Mouse (Mus musculus): Measurements from ENCODE around the gene Nfrkb. TPM values are rescaled to one million over a fixed set of nuclear protein-coding genes. Genes with fewer than 3 reads are reported as not detected.

Nfrkb gene
- polyA plus RNA-seq, 1 experiment from 2014 or later: 24.9 TPM

DNA sequence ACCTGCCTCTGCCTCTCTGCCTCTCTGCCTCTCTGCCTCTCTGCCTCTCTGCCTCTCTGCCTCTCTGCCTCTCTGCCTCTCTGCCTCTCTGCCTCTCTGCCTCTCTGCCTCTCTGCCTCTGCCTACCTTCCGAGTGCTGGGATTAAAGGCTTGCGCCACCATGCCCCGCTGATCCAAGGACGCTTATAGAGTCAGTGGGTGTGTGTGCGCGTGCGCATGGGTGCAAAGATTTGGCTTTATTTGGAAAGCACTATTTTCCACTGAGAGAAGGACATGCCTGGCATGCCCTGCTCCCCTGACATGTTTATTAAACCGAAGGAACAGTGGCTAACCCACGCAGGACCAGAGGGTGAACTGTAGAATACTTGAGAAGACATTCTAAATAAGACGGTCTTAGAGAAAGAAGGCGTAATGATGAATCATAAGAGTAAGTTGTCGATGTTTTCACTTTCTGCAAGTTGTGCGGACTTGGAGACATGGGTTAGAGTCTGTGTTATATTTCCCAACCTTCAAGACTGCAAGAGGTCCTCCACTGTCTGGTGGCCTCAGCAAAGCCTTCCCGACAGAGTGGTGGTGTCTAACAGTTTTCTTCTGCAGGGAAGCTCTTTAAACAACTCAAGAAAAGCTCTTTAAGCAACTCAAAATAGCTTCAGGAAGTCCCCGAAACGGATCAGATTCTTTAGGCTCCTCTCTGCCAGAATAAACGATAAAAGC, 1.0 kb upstream of the Nfrkb start:
- H3K4me3 ChIP-seq: no peak overlapping the region
- WGBS: 88% methylated on average over 17 of the region's 17 CpGs
- no peak for ATAC-seq (ENCODE audit: low read depth)
- H3K4me1 ChIP-seq (replicated peaks): peaks cover 27% of the 10 kb centered on the region
- peak overlapping the region; percentile 70 for H3K4me2 ChIP-seq
- no peaks in the 10 kb centered on the region for H3K27me3 ChIP-seq
- no peak overlapping the region for H3K27ac ChIP-seq (replicated peaks)
- peaks cover 17% of the 10 kb centered on the region for H3K36me3 ChIP-seq
- no peak overlapping the region for H3K9ac ChIP-seq
- no peaks in the 10 kb centered on the region for H3K9me3 ChIP-seq

DNA sequence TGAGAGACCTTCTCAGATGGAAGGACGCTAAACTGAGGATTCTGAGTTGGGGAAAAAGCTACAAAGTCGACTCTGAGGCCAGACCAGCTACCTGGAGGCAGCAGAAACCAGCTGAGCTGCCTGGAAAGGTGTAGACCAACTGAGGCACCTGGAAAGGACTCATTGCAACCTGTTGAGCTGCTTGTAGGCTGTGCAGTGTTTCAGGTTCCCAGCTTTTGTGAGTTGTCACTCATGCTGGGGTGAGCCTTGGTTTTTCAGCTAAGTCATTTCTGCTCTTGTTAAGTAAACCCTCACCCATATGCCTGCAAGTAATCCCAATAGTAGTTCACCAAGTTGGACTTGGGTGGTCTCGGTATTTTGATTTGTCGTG, 507 bp upstream of the Nfrkb start:
- ATAC-seq (ENCODE audit: low read depth): peak; percentile 64
- Histone ChIP-seq H3K9ac (peak overlapping the region; percentile 83), H3K36me3 (peaks cover 20% of the 10 kb centered on the region), H3K4me3 (peak overlapping the region; percentile 81), H3K27ac (replicated peaks) (no peak overlapping the region), H3K4me2 (peak overlapping the region; percentile 70), H3K4me1 (replicated peaks) (peaks cover 27% of the 10 kb centered on the region), H3K27me3 (no peaks in the 10 kb centered on the region), H3K9me3 (no peaks in the 10 kb centered on the region)
- WGBS: 24% methylated on average over 4 of the region's 4 CpGs

DNA sequence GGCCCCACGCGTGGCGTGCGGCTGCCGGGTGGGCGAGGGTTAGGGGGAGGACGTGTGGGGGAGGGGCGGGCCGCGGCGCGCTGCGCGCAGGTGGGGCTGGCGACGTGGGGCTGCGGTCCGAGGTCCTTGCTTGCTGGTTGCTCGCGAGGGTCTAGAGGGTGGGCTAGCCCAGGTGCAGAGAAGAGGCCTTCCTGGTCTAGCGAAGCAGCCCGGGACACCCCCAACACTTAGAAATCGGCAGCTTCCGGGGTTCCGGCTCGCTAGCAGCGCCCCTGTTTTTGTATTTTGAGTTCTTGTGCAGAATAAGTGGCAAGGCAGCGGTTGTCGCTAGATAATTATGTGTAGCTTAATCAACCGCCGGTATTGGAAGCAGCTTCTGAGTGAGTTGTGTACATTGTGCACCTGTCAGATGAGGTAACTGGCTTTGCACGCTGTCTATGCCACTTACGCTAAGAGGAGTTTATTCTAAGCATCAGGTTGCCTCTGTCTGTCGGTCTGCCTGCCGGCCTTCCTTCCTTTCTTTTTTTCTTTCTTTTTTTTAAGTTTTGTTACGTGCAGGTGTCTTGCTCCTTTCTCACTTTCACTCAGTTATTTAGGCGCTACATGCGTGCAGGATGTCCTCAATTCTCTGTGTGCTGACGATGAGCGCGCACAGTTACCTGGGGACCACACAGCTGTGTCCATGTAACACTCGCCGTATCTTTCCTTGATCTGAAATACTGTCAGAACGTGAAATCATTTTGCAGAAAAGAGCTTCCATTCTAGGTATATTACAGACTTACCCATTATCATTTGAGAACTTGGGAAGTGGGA, 582 bp downstream of the Nfrkb start:
- Histone ChIP-seq H3K36me3 (peaks cover 29% of the 10 kb centered on the region), H3K4me2 (peak overlapping the region; percentile 70), H3K4me1 (replicated peaks) (peaks cover 27% of the 10 kb centered on the region), H3K4me3 (peak overlapping the region; percentile 81), H3K27me3 (no peaks in the 10 kb centered on the region), H3K9ac (peak overlapping the region; percentile 83), H3K27ac (replicated peaks) (peak overlapping the region; percentile 64), H3K9me3 (no peaks in the 10 kb centered on the region)
- WGBS: 12% methylated on average over 38 of the region's 44 CpGs
- peak; percentile 86 for ATAC-seq (ENCODE audit: low read depth)

DNA sequence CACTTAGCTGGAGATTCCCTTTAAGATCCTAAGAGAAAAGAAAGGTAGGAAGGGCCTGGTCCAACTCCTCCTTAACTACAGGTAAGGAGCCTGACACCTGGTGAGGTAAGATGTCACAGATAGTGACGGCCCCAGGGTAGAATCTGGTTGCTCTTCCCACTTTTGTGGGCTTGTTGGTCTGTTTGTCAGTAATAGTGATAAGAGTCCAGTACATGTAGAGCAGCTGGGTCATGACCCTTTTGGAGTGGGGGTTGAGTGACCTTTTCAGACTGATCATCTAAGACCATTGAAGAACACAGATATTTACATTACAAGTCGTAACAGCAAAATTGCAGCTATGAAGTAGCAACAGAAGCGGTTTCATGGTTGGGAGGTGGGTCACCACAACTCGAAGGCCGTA, 1.2 kb downstream of the Nfrkb start:
- peaks cover 35% of the 10 kb centered on the region for H3K36me3 ChIP-seq
- no peaks in the 10 kb centered on the region for H3K9me3 ChIP-seq
- H3K27me3 ChIP-seq: no peaks in the 10 kb centered on the region
- H3K4me1 ChIP-seq (replicated peaks): peaks cover 27% of the 10 kb centered on the region
- ATAC-seq (ENCODE audit: low read depth): no peak
- no peak overlapping the region for H3K27ac ChIP-seq (replicated peaks)
- H3K4me2 ChIP-seq: peak overlapping the region; percentile 70
- peak overlapping the region; percentile 83 for H3K9ac ChIP-seq
- peak overlapping the region; percentile 81 for H3K4me3 ChIP-seq
- WGBS: 88% methylated on average over 5 of the region's 5 CpGs

DNA sequence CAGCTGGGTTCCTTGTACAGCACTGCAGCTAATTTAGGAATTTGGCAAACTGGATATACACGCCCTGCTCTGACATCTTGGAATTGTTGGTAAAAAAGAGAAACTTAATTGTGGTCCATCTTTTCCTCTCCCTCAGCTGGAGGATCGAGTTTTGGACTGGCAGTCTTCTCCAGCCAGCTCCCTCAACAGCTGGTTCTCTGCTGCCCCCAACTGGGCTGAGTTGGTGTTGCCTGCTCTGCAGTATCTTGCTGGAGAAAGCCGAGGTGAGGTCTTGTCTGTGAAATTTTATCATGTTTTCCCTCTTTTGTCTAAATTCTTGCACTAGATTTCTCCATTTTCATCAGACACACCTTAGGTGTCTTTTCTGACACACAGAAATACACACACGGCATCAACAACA, 14.4 kb downstream of the Nfrkb start:
- H3K9ac ChIP-seq: no peak overlapping the region
- H3K27me3 ChIP-seq: no peaks in the 10 kb centered on the region
- WGBS: 59% methylated on average over 4 of the region's 4 CpGs
- H3K27ac ChIP-seq (replicated peaks): no peak overlapping the region
- ATAC-seq (ENCODE audit: low read depth): no peak
- H3K4me2 ChIP-seq: no peak overlapping the region
- peaks cover 97% of the 10 kb centered on the region for H3K36me3 ChIP-seq
- no peaks in the 10 kb centered on the region for H3K4me1 ChIP-seq (replicated peaks)
- no peaks in the 10 kb centered on the region for H3K9me3 ChIP-seq
- no peak overlapping the region for H3K4me3 ChIP-seq

DNA sequence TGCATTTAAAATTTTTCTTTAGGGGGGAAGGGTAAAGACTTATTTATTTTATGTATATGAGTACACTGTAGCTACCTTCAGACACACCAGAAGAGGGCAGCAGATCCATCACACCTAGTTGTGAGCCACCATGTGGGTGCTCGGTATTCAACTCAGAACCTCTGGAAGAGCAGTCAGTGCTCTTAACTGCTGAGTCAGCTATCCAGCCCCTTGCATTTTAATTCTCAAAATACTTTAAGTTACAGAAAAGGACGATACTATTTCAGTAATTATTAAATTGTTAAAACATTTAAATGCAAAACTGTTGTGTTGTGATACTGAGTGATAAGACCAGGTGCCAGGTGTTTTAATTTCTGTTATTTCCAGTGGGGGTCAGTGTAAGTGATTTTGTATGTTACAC, 18.3 kb downstream of the Nfrkb start:
- WGBS: 94% methylated on average over 2 of the region's 2 CpGs
- Histone ChIP-seq H3K9me3 (no peaks in the 10 kb centered on the region), H3K36me3 (peaks cover 90% of the 10 kb centered on the region), H3K9ac (no peak overlapping the region), H3K27ac (replicated peaks) (no peak overlapping the region), H3K27me3 (no peaks in the 10 kb centered on the region), H3K4me3 (no peak overlapping the region), H3K4me2 (no peak overlapping the region), H3K4me1 (replicated peaks) (no peaks in the 10 kb centered on the region)
- no peak for ATAC-seq (ENCODE audit: low read depth)

DNA sequence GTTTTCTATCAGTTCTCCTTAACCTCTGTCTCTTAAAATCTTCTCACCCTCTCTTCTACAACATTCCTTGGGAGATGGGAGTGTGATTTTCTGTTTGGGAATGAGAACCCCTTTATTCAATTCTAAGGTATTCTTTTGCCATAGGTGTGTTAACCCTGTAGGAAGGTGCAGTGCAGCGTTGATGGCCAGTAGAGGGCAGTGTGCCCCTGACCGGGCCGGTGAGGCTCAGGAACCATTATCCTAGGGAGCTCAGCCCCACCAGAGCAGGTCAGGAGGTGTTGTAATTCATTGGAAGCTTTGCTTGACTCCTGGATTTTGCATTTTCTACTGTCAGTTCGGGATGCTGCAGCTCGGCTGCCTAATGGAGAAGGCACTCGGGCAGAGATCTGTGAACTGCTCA, 19.2 kb downstream of the Nfrkb start:
- H3K27me3 ChIP-seq: no peaks in the 10 kb centered on the region
- peaks cover 91% of the 10 kb centered on the region for H3K36me3 ChIP-seq
- ATAC-seq (ENCODE audit: low read depth): no peak; the same call in 1 of the 2 replicates
- H3K27ac ChIP-seq (replicated peaks): no peak overlapping the region
- 64% methylated on average over 6 of the region's 6 CpGs for WGBS
- no peaks in the 10 kb centered on the region for H3K9me3 ChIP-seq
- H3K4me2 ChIP-seq: no peak overlapping the region
- no peak overlapping the region for H3K4me3 ChIP-seq
- H3K4me1 ChIP-seq (replicated peaks): no peaks in the 10 kb centered on the region
- H3K9ac ChIP-seq: no peak overlapping the region

DNA sequence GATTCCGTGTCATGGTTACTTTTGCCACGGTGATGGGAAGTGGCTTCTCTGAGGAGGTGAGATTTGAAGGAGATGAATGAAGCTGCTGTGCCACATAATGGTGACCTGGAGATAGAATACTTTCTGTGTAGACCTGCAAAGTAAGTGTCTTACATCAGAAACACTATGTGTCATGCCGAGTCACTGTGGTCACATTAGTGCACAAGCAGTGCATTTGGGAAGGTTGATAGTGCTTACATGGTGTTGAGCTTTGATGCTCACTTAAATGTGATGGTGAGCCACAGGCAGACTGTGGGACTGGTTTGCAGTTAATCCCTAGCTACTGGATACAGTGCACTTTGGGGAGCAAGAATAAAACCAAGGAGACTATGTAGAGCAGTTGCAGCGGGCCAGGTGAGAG, 26.2 kb downstream of the Nfrkb start:
- H3K4me1 ChIP-seq (replicated peaks): no peaks in the 10 kb centered on the region
- ATAC-seq (ENCODE audit: low read depth): no peak
- no peak overlapping the region for H3K27ac ChIP-seq (replicated peaks)
- WGBS: 97% methylated on average over 4 of the region's 4 CpGs
- no peaks in the 10 kb centered on the region for H3K9me3 ChIP-seq
- H3K36me3 ChIP-seq: peaks cover 95% of the 10 kb centered on the region
- H3K4me2 ChIP-seq: no peak overlapping the region
- no peak overlapping the region for H3K4me3 ChIP-seq
- H3K9ac ChIP-seq: no peak overlapping the region
- H3K27me3 ChIP-seq: no peaks in the 10 kb centered on the region

DNA sequence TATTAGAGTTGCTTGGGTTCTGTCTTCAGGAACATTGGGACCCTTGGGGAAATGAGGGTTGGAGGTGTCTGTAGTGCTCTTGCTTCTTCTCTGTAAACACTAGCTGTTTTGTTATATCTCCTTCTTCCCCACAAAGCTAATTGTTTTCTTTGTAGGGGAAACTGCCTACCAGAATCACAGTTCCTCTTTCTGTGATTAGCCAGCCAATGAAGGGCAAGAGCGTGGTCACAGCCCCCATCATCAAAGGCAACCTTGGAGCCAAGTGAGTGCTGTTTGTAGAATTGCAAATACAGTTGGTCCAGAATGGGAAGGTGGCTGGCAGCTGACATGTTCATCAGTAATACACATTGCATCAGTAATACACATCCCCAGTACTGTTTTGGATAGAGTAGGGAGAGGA, 32.8 kb downstream of the Nfrkb start:
- WGBS: 93% methylated on average over 1 of the region's 1 CpGs
- Histone ChIP-seq H3K36me3 (peaks cover 95% of the 10 kb centered on the region), H3K9me3 (no peaks in the 10 kb centered on the region), H3K4me3 (no peak overlapping the region), H3K4me2 (no peak overlapping the region), H3K27ac (replicated peaks) (no peak overlapping the region), H3K9ac (no peak overlapping the region), H3K4me1 (replicated peaks) (no peaks in the 10 kb centered on the region), H3K27me3 (no peaks in the 10 kb centered on the region)
- ATAC-seq (ENCODE audit: low read depth): no peak

DNA sequence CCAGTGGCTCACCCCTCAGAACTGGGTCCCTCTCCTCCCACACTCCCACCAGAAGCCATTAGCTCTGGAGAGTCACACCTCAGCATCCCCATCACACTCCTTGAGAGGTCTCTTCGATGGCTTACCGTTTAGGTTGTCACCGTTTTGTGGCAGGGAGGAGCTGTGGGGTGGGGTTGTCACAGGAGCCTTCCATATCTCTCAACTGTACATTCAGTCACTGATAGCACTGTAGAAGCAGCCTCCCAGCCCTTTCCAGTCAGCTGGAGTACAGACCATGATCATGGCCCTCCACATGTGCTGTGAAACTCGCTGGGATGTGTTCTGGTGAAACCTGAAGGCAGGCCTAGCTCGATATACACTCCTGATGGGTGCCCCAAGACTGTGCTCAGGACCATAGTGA, 36.2 kb downstream of the Nfrkb start:
- WGBS: 94% methylated on average over 5 of the region's 5 CpGs
- Histone ChIP-seq H3K36me3 (peaks cover 81% of the 10 kb centered on the region), H3K9ac (no peak overlapping the region), H3K27ac (replicated peaks) (no peak overlapping the region), H3K9me3 (no peaks in the 10 kb centered on the region), H3K4me2 (no peak overlapping the region), H3K4me3 (no peak overlapping the region), H3K27me3 (no peaks in the 10 kb centered on the region), H3K4me1 (replicated peaks) (no peaks in the 10 kb centered on the region)
- ATAC-seq (ENCODE audit: low read depth): no peak

DNA sequence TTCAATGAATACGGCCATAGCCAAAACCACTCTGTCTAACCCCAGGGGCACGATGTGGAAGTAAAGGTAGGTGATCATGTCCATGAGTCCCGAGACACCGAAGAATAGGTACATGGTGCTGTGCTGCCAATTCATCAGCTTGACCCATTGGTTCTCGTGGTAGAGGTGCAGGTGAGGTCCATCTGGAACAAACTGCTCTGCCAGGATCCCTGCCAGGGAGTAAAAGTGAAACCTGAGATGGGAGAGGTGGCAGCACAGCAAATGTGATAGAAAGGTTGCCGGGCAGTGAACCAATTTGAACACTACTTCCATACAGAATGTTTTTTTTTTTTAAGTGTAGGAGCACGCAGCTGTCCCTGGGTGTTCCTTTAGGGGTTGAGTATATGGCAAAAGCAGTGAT, 43.0 kb downstream of the Nfrkb start:
- ATAC-seq (ENCODE audit: low read depth): no peak
- WGBS: 86% methylated on average over 7 of the region's 7 CpGs
- Histone ChIP-seq H3K9me3 (no peaks in the 10 kb centered on the region), H3K4me2 (no peak overlapping the region), H3K4me3 (no peak overlapping the region), H3K36me3 (peaks cover 17% of the 10 kb centered on the region), H3K9ac (no peak overlapping the region), H3K27me3 (no peaks in the 10 kb centered on the region), H3K27ac (replicated peaks) (no peak overlapping the region), H3K4me1 (replicated peaks) (no peaks in the 10 kb centered on the region)

DNA sequence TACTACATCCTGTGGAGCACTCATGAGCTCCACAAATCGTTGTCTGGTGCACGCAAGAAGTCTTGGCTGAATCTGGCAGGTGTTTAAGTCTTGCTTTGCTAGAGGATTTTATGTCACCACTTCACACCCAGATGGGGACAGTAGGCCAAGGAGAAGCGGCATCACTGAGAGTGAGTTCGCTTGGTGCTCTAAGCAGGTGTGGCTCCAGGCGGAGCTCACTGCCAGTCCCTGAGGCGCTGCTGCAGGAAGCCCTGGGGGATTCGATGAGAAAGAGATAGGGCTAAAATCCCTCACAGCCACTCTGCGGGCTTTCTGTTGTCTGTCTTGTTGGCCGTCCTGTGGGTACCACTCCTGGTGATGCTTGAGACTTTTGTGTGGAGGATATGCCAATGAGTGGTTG, 44.0 kb downstream of the Nfrkb start:
- Histone ChIP-seq H3K9me3 (no peaks in the 10 kb centered on the region), H3K4me1 (replicated peaks) (no peaks in the 10 kb centered on the region), H3K9ac (no peak overlapping the region), H3K27me3 (no peaks in the 10 kb centered on the region), H3K27ac (replicated peaks) (no peak overlapping the region), H3K4me2 (no peak overlapping the region), H3K4me3 (no peak overlapping the region), H3K36me3 (peaks cover 10% of the 10 kb centered on the region)
- WGBS: 85% methylated on average over 9 of the region's 9 CpGs
- ATAC-seq (ENCODE audit: low read depth): no peak

Data from neural tube, embryonic 13.5 days (tissue).